Mouse (Mus musculus) common myeloid progenitor, adult 5-6 weeks (primary cell): ENCODE measurements around the gene Fam151a. TPM values are rescaled to one million over a fixed set of nuclear protein-coding genes. Genes with fewer than 3 reads are reported as not detected.
"Not testable (repeated sequence)": the region's sequence is repeated elsewhere in the genome, so short reads cannot be mapped to it uniquely, and the experiment has no call there.

Source experiments
- ATAC-seq: replicated peaks from 2 replicates; pipeline ENCODE4 v1.8.0; 2016; ENCODE audit warnings: low read depth, mild to moderate bottlenecking, moderate TSS enrichment, inconsistent platforms; ENCODE audit not compliant: poor library complexity, severe bottlenecking
- total RNA-seq: library from RNA; stranded (forward); fragments of 200-1000, 187-1606 nt; gene quantifications from 2 replicates; pipeline ENCODE4 v1.2.3, GENCODE M21; 2017

Gene Fam151a
- total RNA-seq, 1 experiment from 2014 or later: not detected

GRCm38 (mm10) chr4:106772558-106772957 lies 38.9 kb downstream of the Fam151a start:
- ATAC-seq: no peak

DNA sequence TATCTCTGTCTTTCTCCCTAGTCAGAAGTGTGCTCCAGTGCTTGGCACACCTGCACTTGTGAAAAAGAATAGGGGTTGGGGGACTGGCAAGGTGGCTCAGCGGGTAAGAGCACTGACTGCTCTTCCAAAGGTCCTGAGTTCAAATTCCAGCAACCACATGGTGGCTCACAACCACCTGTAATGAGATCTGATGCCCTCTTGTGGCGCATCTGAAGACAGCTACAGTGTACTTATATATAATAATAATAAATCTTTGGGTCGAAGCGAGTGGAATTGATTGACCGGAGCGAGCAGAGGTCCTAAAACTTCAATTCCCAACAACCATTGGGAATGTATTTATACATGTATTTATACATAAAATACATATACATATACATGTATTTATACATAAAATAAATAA lies 42.1 kb downstream of the Fam151a start:
- not testable (repeated sequence) for ATAC-seq

GRCm38 (mm10) chr4:106776998-106777397 lies 43.3 kb downstream of the Fam151a start:
- ATAC-seq: no peak

DNA sequence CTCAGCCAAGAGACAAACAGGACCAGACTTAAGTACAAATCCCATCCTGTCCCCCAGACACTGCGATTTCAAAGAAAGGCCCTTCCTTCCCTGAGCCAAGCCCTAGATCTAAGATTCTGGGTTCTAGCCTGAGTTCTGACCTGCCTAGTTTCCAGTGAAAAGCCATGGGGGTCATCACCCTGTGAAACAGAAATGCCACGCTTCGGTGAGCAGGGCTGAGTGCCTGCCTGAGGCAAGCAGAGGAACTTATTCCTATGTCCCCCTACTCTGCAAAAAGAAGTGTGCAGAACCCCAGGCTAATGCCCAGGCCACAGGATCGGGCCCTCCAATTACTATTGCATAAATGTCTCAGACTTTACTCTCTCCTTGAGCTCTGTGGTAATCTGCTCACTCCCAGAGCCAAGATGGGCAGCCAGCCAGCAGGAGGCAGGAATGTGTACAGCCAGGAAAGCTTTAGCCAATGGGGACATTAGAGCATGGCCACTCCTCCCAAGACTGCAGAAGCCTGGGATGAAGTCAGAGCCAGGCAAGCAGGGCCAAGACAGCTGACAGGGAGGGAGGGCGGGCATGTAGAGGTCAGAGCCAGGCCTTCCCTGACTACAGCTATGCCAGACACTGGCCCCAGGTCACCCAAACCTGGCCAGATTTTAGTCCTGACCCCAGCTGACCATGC lies 44.6 kb downstream of the Fam151a start:
- ATAC-seq: no peak

DNA sequence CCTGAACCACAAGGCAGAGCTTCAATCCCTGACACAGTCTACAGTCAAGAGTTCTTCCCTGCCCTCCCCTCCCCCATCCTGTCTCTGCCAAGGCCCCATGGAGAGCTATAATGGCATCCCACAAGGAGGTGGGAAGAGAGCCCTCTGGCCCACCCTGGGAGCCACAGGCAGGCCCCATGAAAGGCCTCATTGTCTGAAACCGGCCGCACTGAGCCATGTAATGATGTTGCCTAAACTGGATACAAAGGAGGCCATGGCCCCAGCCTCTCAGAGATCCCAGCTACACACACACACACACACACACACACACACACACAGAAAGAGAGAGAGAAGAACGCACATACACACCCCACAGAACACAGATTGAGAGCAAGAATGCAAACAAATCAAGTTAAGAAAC lies 46.4 kb downstream of the Fam151a start:
- no peak for ATAC-seq

GRCm38 (mm10) chr4:106783137-106783536 lies 49.4 kb downstream of the Fam151a start:
- ATAC-seq: no peak

DNA sequence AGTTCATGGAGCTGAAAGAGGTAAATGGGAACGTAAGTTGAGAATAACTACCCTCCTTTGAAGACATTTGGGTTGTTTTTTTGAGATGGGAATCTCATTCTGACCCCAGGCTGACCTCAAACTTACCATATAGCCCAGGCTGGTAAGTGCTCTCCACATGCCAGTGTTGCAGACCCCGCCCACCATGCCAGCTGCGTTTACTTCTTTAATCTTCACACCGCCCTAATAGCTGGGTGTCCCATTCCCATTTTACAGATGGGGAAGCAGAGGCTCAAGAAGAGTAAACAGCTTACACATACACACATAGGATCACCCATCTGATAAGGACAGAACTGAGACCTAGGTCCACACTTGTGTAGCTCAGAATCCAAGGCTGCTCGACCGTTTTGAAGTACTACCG lies 51.1 kb downstream of the Fam151a start:
- ATAC-seq: no peak

- ATAC-seq: no peak
Observed at GRCm38 (mm10) chr4:106785345-106785744, 51.7 kb downstream of the Fam151a start.

DNA sequence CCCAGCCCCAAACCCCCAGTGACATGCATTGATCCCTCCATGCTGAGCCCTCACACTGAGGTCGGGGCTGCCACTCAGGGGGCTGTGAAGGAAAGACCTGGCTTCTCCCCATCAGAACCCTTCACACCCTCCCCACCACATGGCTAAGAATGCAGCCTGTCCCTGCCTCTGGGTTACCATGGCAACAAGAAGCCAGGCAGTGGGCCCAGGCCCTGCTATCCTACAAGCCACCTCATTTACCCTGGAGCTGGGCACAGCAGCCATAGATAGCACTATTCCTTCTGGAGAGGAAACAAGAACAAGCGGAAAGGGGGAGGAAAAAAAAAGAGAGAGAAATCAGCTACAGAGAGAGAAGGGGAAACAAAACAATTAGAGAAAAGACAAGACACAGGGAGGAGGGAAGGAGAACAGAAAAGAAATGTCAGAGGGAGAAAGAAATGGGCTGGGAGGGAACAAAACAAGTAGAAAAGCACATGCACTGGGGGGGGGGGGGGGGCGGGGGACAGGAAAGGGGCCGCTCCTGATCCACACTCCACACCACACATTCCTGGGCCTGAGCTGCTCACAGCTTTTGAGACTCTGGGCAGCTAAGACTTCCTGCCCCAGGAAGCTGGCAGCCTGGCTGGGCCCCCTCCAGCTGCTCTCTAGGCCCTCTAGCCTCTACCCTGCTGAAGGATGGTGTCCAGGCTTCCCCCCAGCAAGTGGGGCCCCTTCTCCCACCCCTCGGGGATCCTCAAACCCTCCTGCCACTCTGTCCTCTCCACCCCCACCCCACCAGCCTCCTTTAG lies 52.3 kb downstream of the Fam151a start:
- peak; percentile 59 for ATAC-seq

DNA sequence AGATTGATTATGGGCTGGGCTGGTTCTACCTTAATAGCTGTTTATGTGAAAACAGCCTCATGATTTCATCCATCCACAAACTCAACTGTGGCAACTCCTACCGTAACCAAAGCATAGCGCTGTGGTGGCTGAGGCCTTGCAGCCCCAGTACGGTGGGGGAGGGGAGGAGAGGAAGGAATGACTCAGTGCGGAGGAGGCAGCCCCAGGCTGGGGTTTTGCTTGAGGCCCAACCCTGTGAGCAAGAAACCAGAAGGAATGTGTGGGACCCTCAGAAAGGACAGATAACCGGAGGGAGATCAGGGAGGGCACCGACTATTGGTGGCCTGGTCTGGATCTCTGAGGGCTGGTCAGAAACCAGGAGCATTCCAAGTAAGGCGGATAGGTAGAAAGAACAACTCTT lies 54.1 kb downstream of the Fam151a start:
- peak; percentile 81 for ATAC-seq

- ATAC-seq: no peak
Observed at GRCm38 (mm10) chr4:106788627-106789026, 54.9 kb downstream of the Fam151a start.

GRCm38 (mm10) chr4:106789705-106790104 lies 56.0 kb downstream of the Fam151a start:
- no peak for ATAC-seq

- not testable (repeated sequence) for ATAC-seq
Observed at GRCm38 (mm10) chr4:106790218-106790617, 56.5 kb downstream of the Fam151a start.

DNA sequence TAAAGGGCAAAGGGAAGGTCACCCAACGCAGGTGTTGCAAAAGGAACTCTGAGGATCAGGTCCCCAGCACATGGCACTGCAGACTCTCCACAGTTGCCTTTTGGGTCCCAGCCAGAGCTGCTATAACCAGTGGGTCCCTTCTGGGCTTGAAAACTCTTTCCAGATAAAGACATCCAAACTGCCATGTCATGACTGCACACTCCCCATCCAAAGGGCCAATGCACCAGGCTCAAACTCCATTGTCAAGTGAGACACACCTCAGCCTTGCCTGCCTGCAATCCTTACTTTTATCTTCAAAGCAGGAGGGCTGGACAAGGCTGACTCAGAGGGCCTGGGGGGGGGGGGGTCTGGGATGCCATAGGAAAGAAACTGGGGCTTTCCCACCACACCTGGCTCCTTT lies 57.2 kb downstream of the Fam151a start:
- ATAC-seq: no peak

GRCm38 (mm10) chr4:106792276-106792675 lies 58.6 kb downstream of the Fam151a start:
- no peak for ATAC-seq

- not testable (repeated sequence) for ATAC-seq
Observed at GRCm38 (mm10) chr4:106793826-106794225, 60.1 kb downstream of the Fam151a start.

DNA sequence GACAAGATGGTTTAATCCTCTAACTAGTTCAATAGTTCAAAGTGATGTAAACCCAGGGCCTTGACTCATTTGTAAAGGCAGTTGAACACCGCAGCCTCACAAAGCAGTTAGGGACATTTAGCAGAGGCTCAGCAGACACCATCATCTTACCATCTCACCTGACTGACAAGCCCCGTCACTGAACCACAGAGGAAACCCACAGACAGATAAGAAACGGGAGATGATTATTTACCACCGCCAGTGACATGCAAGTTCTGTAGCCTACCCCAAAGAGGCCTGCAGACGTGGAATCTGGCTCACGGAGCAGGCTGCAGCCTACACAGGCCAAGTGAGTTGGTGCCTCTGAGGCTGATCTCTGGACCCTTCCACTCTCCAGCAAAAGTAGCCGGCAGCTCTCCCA lies 60.6 kb downstream of the Fam151a start:
- peak; percentile 85 for ATAC-seq

DNA sequence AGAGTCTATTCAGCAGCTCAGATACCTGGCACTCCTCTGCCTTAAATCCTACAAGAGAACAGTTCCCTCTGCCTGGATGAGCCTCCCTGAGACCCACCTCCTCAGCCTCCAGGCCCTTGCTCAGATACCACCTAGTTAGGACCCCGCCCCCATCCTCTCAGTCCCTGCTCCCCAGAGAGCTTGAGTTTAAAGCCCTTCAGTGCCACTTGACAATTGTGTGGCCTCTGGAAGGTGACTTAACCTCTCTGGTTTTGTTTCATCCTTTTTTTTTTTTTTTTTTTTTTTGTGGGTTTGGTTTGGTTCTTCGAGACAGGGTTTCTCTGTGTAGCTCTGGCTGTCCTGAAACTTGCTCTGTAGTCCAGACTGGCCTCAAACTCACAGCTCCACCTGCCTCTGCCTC lies 61.6 kb downstream of the Fam151a start:
- ATAC-seq: no peak
